Mouse (Mus musculus): ENCODE data around the gene Cep126. TPM values are rescaled to one million over a fixed set of nuclear protein-coding genes. Genes with fewer than 3 reads are reported as not detected.

The Cep126 gene
- total and polyA plus RNA-seq, 3 experiments: 1.3 to 3.3 (median 2.9) TPM

DNA sequence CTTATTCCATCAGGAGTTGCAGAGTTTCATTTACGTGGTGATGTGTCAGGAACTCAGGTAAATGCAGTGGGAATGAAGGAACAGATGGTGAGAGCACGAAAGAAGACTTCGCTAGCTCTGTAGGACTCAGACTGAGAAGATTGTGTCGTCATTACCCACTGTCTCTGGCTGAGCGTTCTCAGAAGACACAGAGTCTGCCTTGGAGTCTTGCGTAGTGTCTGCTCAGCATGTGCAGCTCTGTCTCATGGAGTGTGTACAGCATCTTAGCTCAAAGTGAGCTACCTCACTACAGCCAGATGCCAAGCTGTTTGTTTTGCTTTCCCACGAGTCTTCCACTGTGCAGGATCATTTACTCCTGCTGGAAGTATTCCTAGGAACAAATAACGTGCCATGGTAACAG lies 10.6 kb downstream of the Cep126 start:
- no peak for TF ChIP-seq EP300 (IDR thresholded peaks at IDR 0.05; ENCODE audit: insufficient read depth, low read depth, low read length)
- TF ChIP-seq POLR2A (IDR thresholded peaks at IDR 0.05; ENCODE audit: insufficient read depth, low read depth, low read length): no peak
- Histone ChIP-seq H3K9ac (ENCODE audit: low read depth, low read length) (no peak overlapping the region), H3K27ac (no peak overlapping the region), H3K4me1 (ENCODE audit: control insufficient read depth, insufficient read depth, low read length) (no peaks in the 10 kb centered on the region), H3K79me2 (replicated peaks; ENCODE audit: control insufficient read depth, insufficient read depth, low read length) (no peaks in the 10 kb centered on the region), H3K4me3 (no peak overlapping the region), H3K27me3 (ENCODE audit: control insufficient read depth, insufficient read depth, low read length) (no peaks in the 10 kb centered on the region), H3K36me3 (ENCODE audit: control insufficient read depth, insufficient read depth, low read length) (no peaks in the 10 kb centered on the region)
- DNase-seq: no peak
- intact Hi-C loops (cut with DNase I): no loop called here
- 85% methylated on average over 8 of the region's 8 CpGs for WGBS

DNA sequence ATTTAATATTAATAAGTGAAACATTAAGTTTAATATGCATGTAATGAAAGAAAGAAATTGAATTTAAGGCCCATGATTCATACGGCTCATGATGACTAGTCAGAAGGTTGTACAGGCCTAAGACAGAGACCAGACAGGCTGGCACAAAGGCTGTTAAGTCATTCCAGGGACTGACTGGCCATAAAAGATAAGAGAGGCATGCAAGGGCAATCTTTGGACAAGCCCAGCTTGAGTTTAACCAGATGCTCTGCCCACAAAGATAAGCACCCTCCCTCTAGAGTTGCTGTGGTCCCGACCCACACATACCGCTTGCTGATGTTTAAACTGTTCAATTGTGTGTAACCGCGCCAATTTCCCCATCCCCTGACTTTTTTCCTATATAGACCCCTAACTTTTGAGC lies 19.6 kb downstream of the Cep126 start:
- Histone ChIP-seq H3K4me3 (no peak overlapping the region), H3K4me1 (ENCODE audit: control insufficient read depth, insufficient read depth, low read length) (no peaks in the 10 kb centered on the region), H3K27ac (no peak overlapping the region), H3K79me2 (replicated peaks; ENCODE audit: control insufficient read depth, insufficient read depth, low read length) (no peaks in the 10 kb centered on the region), H3K36me3 (ENCODE audit: control insufficient read depth, insufficient read depth, low read length) (no peaks in the 10 kb centered on the region), H3K9ac (ENCODE audit: low read depth, low read length) (no peak overlapping the region), H3K27me3 (ENCODE audit: control insufficient read depth, insufficient read depth, low read length) (no peaks in the 10 kb centered on the region)
- no peak for DNase-seq
- no peak for TF ChIP-seq CTCF (IDR thresholded peaks at IDR 0.05)
- TF ChIP-seq EP300 (IDR thresholded peaks at IDR 0.05; ENCODE audit: insufficient read depth, low read depth, low read length): no peak
- TF ChIP-seq POLR2A (IDR thresholded peaks at IDR 0.05; ENCODE audit: insufficient read depth, low read depth, low read length): no peak
- intact Hi-C loops (cut with DNase I): no loop called here
- WGBS: 73% methylated on average over 5 of the region's 5 CpGs

- Histone ChIP-seq H3K4me3 (no peak overlapping the region), H3K79me2 (replicated peaks; ENCODE audit: control insufficient read depth, insufficient read depth, low read length) (no peaks in the 10 kb centered on the region), H3K27me3 (ENCODE audit: control insufficient read depth, insufficient read depth, low read length) (no peaks in the 10 kb centered on the region), H3K9ac (ENCODE audit: low read depth, low read length) (no peak overlapping the region), H3K27ac (no peak overlapping the region), H3K36me3 (ENCODE audit: control insufficient read depth, insufficient read depth, low read length) (no peaks in the 10 kb centered on the region), H3K4me1 (ENCODE audit: control insufficient read depth, insufficient read depth, low read length) (no peaks in the 10 kb centered on the region)
- no peak for DNase-seq
- intact Hi-C loops (cut with DNase I): no loop called here
- no peak for TF ChIP-seq EP300 (IDR thresholded peaks at IDR 0.05; ENCODE audit: insufficient read depth, low read depth, low read length)
- no peak for TF ChIP-seq CTCF (IDR thresholded peaks at IDR 0.05)
- no peak for TF ChIP-seq POLR2A (IDR thresholded peaks at IDR 0.05; ENCODE audit: insufficient read depth, low read depth, low read length)
- 76% methylated on average over 4 of the region's 4 CpGs for WGBS
These were observed 31.0 kb downstream of the Cep126 start for GRCm38 (mm10) chr9:8103050-8103449.

GRCm38 (mm10) chr9:8100962-8101361 lies 33.1 kb downstream of the Cep126 start:
- no peaks in the 10 kb centered on the region for H3K36me3 ChIP-seq (ENCODE audit: control insufficient read depth, insufficient read depth, low read length)
- H3K79me2 ChIP-seq (replicated peaks; ENCODE audit: control insufficient read depth, insufficient read depth, low read length): no peaks in the 10 kb centered on the region
- no peak overlapping the region for H3K27ac ChIP-seq
- TF ChIP-seq EP300 (IDR thresholded peaks at IDR 0.05; ENCODE audit: insufficient read depth, low read depth, low read length) (no peak), POLR2A (IDR thresholded peaks at IDR 0.05; ENCODE audit: insufficient read depth, low read depth, low read length) (no peak), CTCF (IDR thresholded peaks at IDR 0.05) (no peak)
- H3K9ac ChIP-seq (ENCODE audit: low read depth, low read length): no peak overlapping the region
- H3K4me1 ChIP-seq (ENCODE audit: control insufficient read depth, insufficient read depth, low read length): no peaks in the 10 kb centered on the region
- 66% methylated on average over 6 of the region's 6 CpGs for WGBS
- intact Hi-C loops (cut with DNase I): no loop called here
- no peak overlapping the region for H3K4me3 ChIP-seq
- H3K27me3 ChIP-seq (ENCODE audit: control insufficient read depth, insufficient read depth, low read length): no peaks in the 10 kb centered on the region
- no peak for DNase-seq

GRCm38 (mm10) chr9:8078882-8079281 lies 55.2 kb downstream of the Cep126 start:
- intact Hi-C loops (cut with DNase I): no loop called here
- Histone ChIP-seq H3K4me1 (ENCODE audit: control insufficient read depth, insufficient read depth, low read length) (no peaks in the 10 kb centered on the region), H3K27ac (no peak overlapping the region), H3K79me2 (replicated peaks; ENCODE audit: control insufficient read depth, insufficient read depth, low read length) (no peaks in the 10 kb centered on the region), H3K9ac (ENCODE audit: low read depth, low read length) (no peak overlapping the region), H3K36me3 (ENCODE audit: control insufficient read depth, insufficient read depth, low read length) (no peaks in the 10 kb centered on the region), H3K4me3 (no peak overlapping the region), H3K27me3 (ENCODE audit: control insufficient read depth, insufficient read depth, low read length) (no peaks in the 10 kb centered on the region)
- 82% methylated on average over 5 of the region's 5 CpGs for WGBS
- no peak for TF ChIP-seq EP300 (IDR thresholded peaks at IDR 0.05; ENCODE audit: insufficient read depth, low read depth, low read length)
- no peak for TF ChIP-seq POLR2A (IDR thresholded peaks at IDR 0.05; ENCODE audit: insufficient read depth, low read depth, low read length)
- TF ChIP-seq CTCF (IDR thresholded peaks at IDR 0.05): no peak
- no peak for DNase-seq

DNA sequence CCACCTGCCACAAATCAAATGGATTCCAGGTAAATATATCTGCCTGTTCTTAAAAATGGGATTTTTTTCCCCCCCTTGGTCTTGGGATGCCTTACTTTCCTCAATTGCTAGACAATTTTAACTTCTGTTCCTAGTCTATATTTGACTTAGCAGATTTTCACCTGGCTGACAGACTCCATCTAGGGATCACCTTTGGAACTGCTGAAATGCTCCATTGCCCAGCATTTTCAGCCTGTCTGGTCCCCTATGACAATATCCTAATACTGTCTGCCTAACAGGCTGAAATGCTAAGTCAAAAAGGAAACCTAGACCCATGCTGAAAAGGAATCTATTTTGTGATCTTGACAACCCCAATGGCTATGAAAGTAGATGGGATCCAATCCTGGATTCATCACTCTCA lies 59.7 kb downstream of the Cep126 start:
- no peak overlapping the region for H3K27ac ChIP-seq
- no peak for TF ChIP-seq EP300 (IDR thresholded peaks at IDR 0.05; ENCODE audit: insufficient read depth, low read depth, low read length)
- TF ChIP-seq CTCF (IDR thresholded peaks at IDR 0.05): peak; percentile 78
- no peak for TF ChIP-seq POLR2A (IDR thresholded peaks at IDR 0.05; ENCODE audit: insufficient read depth, low read depth, low read length)
- no peaks in the 10 kb centered on the region for H3K4me1 ChIP-seq (ENCODE audit: control insufficient read depth, insufficient read depth, low read length)
- no peak overlapping the region for H3K9ac ChIP-seq (ENCODE audit: low read depth, low read length)
- peak in 1 of 2 experiments; percentile 18 for DNase-seq
- intact Hi-C loops (cut with DNase I): loop anchor here (5.0 kb wide), 3 partner anchors 97 to 362 kb away; no protein-coding TSS in a partner anchor
- no peaks in the 10 kb centered on the region for H3K27me3 ChIP-seq (ENCODE audit: control insufficient read depth, insufficient read depth, low read length)
- H3K36me3 ChIP-seq (ENCODE audit: control insufficient read depth, insufficient read depth, low read length): no peaks in the 10 kb centered on the region
- no peaks in the 10 kb centered on the region for H3K79me2 ChIP-seq (replicated peaks; ENCODE audit: control insufficient read depth, insufficient read depth, low read length)
- H3K4me3 ChIP-seq: no peak overlapping the region

Measured in heart, adult 2 months (tissue).